Mouse (Mus musculus) liver, postnatal 0 days (tissue): ENCODE data around the gene Mylk. TPM values are rescaled to one million over a fixed set of nuclear protein-coding genes. Genes with fewer than 3 reads are reported as not detected.
A peak's percentile ranks its signal among the peaks of the same experiment; 100 is the strongest.

Experiments
- ATAC-seq: fragments of 200-750 bp; cut with Nextera tagmentation; 2 replicates; pipeline ENCODE4 v1.8.0; 2017; ENCODE audit warnings: mild to moderate bottlenecking, moderate library complexity
- DNase-seq: peaks from one replicate; pipeline ENCODE4 v3.0.0-alpha.2; 2016
- H3K27ac ChIP-seq: fragments of 300-500 bp; sonication (generic); 2 replicates; pipeline ENCODE4 v1.5.1; 2014; ENCODE audit warnings: antibody characterized with exemption, moderate library complexity, mild to moderate bottlenecking, low read depth
- H3K27me3 ChIP-seq: fragments of 300-500 bp; sonication (generic); 2 replicates; pipeline ENCODE4 v1.6.1; 2014; ENCODE audit warnings: low read length, control low read depth, mixed read lengths; ENCODE audit not compliant: insufficient read depth
- H3K36me3 ChIP-seq: fragments of 300-500 bp; sonication (generic); replicated peaks from 2 replicates; pipeline ENCODE4 v1.6.1; 2014; ENCODE audit warnings: mild to moderate bottlenecking, control low read depth, low read length, moderate library complexity, mixed read lengths; ENCODE audit not compliant: insufficient read depth
- H3K4me1 ChIP-seq: fragments of 300-500 bp; sonication (generic); 2 replicates; pipeline ENCODE4 v1.6.1; 2014; ENCODE audit warnings: antibody characterized with exemption, mild to moderate bottlenecking, control low read depth; ENCODE audit not compliant: insufficient read depth
- H3K4me2 ChIP-seq: fragments of 300-500 bp; sonication (generic); 2 replicates; pipeline ENCODE4 v1.6.1; 2014; ENCODE audit warnings: low read depth, mild to moderate bottlenecking, low read length, moderate library complexity, mixed read lengths
- H3K4me3 ChIP-seq: fragments of 300-500 bp; sonication (generic); 2 replicates; pipeline ENCODE4 v1.5.1; 2014; ENCODE audit warnings: low read depth, low read length
- H3K9ac ChIP-seq: fragments of 300-500 bp; sonication (generic); replicated peaks from 2 replicates; pipeline ENCODE4 v1.6.1; 2014; ENCODE audit warnings: mild to moderate bottlenecking, moderate library complexity
- H3K9me3 ChIP-seq: fragments of 300-500 bp; sonication (generic); 2 replicates; pipeline ENCODE4 v1.6.1; 2016; ENCODE audit warnings: mild to moderate bottlenecking, control low read depth, low read length, mixed read lengths
- CTCF ChIP-seq: sonication (generic); IDR thresholded peaks from 2 replicates; pipeline ENCODE4 v1.5.1; 2016; ENCODE audit warnings: antibody characterized with exemption, low read depth
- EP300 ChIP-seq: IDR thresholded peaks from 2 replicates; pipeline ENCODE4 v1.6.1; 2016; ENCODE audit warnings: antibody characterized with exemption, low read depth, mild to moderate bottlenecking
- WGBS: fragments of 180-500 bp; shearing (Covaris S2); extraction: QIAGEN DNeasy Blood & Tissue Kit; methylation state at CpG from one replicate; pipeline ENCODE4 v1.1.7; 2014; ENCODE audit not compliant: insufficient replicate concordance; 5-methylcytosine and 5-hydroxymethylcytosine counted together
- polyA plus RNA-seq: library from polyadenylated mRNA; unstranded; fragments of >200 nt; fragmentation: Nextera tagmentation; extraction: Ambion mirVana; gene quantifications from 2 replicates; pipeline ENCODE4 v1.2.1, GENCODE M21; 2015

The Mylk gene
- polyA plus RNA-seq, 1 experiment from 2014 or later: 4.9 TPM

DNA sequence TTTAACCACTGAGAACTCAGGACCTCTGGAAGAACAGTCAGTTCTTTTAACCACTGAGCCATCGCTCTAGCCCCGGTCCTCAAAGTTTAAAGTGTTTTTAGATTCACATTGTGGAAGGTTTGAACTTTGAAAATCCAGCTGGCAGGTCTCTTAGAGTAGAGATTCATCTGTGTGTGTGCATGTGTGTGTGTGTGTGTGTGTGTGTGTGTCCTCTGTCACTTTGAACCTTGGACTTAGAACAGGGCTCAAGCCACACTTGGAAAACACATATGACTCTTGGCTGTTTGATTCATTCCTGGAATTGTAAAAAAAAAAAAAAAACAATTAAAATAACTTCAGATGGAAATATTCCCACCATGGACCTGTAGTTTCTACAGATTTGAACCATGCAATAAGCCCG lies 149.0 kb downstream of the Mylk start:
- TF ChIP-seq EP300 (no peak), CTCF (no peak)
- peak; percentile 50; the same call in 1 of the 2 replicates for ATAC-seq
- 86% methylated on average over 3 of the region's 3 CpGs for WGBS
- Histone ChIP-seq H3K9me3 (no peaks in the 10 kb centered on the region), H3K4me2 (no peak overlapping the region), H3K36me3 (no peaks in the 10 kb centered on the region), H3K27ac (no peak overlapping the region), H3K4me3 (no peak overlapping the region), H3K9ac (no peak overlapping the region), H3K27me3 (no peaks in the 10 kb centered on the region), H3K4me1 (no peaks in the 10 kb centered on the region)
- DNase-seq: no peak

DNA sequence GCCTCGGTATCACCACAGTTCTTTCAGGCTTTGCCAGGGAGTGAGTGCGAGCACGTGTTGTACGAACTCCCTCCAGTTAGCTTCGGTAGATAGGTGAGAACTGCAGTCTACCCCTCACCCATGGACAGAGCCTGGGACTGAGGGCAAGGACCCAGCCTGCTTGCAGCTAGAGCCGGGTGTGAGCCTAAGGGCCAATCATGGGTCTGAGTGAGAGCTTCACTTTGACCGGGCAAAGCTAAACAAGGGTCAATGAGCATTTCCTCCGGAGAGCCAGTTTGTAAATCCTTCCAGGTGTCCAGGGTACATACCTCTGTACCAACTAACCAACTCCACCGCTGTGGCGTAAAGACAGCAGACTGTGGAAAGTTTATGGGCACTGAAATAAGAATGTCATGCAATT lies 150.9 kb downstream of the Mylk start:
- H3K9ac ChIP-seq: no peak overlapping the region
- H3K4me3 ChIP-seq: no peak overlapping the region
- TF ChIP-seq EP300 (no peak), CTCF (no peak)
- no peak for ATAC-seq
- no peaks in the 10 kb centered on the region for H3K4me1 ChIP-seq
- no peaks in the 10 kb centered on the region for H3K9me3 ChIP-seq
- DNase-seq: no peak
- H3K27me3 ChIP-seq: no peaks in the 10 kb centered on the region
- H3K36me3 ChIP-seq: no peaks in the 10 kb centered on the region
- H3K27ac ChIP-seq: no peak overlapping the region
- WGBS: 77% methylated on average over 10 of the region's 10 CpGs
- H3K4me2 ChIP-seq: no peak overlapping the region

DNA sequence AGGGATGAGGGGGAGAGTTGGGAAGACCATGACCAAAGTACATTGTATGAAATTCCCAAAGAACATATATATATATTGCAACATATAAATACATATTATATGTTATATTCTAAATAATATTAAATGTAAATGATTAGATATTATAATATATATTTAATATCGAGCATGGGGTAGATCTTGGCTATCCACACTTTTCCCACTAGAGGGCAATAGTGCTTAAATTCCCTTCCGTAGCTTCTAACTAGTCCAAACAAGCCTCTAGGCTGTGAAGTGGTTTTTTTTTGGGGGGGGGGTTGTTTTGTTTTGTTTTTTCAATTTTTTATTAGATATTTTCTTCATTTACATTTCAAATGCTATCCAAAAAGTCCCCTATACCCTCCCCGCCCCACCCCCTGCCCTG lies 152.0 kb downstream of the Mylk start:
- no peak for DNase-seq
- ATAC-seq: no peak
- H3K9me3 ChIP-seq: no peaks in the 10 kb centered on the region

DNA sequence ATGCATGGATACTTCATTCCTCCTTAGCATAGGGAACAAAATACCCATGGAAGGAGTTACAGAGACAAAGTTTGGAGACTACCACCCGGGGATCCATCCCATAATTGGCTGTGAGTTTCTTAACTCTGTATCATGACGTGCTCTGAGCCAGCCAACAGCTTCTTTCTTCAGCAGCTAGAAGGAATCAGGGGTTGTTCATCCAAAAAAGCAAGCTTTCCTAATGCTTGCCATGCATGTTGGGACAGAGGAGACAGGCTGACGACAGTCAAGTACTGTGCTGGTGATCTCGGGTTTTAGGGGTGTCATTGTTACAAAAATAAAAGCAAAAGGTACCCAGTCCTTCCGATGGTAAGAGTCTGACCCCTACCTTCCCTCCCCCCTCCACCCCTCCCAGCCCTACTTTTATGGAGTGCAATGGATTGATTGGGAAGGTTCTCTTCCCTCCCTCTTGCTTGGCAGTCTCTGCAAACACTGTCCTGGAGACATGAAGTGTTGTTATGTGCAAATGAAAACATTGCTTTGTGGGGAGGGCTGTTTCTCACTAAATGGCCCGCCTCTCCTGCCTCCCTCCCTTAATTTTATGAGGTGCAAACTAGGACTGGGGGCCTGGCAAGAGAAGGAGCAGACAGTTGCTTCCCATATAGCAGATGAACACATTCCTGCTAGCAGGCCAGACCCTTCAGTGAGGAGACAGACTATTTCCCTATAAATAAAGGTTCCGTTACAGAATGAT lies 153.2 kb downstream of the Mylk start:
- Histone ChIP-seq H3K4me2 (no peak overlapping the region), H3K4me3 (no peak overlapping the region), H3K27ac (no peak overlapping the region), H3K4me1 (no peaks in the 10 kb centered on the region), H3K9me3 (no peaks in the 10 kb centered on the region), H3K9ac (no peak overlapping the region), H3K36me3 (no peaks in the 10 kb centered on the region), H3K27me3 (no peaks in the 10 kb centered on the region)
- TF ChIP-seq EP300: no peak
- no peak for TF ChIP-seq CTCF
- WGBS: 66% methylated on average over 7 of the region's 7 CpGs
- no peak for ATAC-seq
- no peak for DNase-seq

More for the DNA sequence above, 152.0 kb downstream of the Mylk start:
- Histone ChIP-seq H3K4me3 (no peak overlapping the region), H3K27ac (no peak overlapping the region), H3K36me3 (no peaks in the 10 kb centered on the region), H3K4me2 (no peak overlapping the region), H3K4me1 (no peaks in the 10 kb centered on the region), H3K27me3 (no peaks in the 10 kb centered on the region), H3K9ac (no peak overlapping the region)
- peak; percentile 36 for TF ChIP-seq CTCF
- TF ChIP-seq EP300: no peak
- WGBS: 64% methylated on average over 3 of the region's 3 CpGs

DNA sequence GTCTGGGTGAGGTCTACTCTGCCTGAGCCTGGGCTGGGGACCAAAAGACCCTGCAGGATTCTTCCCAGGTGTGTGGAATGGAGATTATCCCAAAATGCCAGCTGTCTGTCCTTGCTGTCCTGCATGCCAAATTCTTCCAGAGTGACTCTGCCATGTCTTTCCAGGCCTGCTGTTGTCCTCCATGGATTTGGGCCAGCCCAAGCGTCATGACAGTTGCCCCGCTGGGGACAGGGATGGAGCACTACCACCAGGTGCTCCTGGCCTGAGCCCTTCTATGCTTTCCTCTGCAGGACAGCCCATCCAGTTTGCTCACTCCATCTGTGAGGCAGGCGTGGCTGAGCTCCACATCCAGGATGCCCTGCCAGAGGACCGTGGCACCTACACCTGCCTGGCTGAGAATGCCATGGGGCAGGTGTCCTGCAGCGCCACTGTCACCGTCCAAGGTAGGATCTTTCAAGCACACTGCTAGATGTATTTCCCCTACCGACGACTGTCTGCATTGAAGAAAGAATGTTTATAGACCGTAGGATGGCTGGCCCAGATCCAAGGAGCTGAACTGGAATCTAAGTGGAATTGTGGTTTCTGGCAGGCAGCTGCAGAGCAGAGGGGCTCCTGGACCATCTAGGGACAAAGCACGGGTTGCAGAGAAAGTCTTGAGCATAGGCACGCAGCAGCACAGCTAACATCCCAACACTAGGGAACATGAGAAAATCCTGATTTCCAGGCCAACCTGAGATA lies 154.2 kb downstream of the Mylk start:
- ATAC-seq (no peak), DNase-seq (no peak)
- H3K4me3 ChIP-seq: no peak overlapping the region

DNA sequence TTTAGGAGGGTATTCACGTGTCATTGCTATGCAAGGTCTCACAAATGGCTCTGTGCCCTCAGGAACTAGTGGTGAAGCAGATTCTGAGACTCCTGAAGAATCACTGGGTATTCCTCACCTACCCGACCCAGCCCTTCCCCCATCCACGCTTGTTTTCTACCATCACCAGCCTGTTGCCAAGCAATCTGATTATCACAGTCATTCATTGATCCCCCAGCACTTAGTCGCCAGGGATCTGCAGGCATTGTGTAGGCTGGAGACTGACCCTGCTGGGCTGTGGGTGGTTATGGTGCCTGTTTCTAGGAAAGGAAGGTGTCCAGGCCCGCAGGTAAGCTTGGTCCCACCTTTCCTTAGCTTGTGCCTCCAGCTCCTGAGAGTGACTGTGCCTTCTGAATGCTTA lies 155.0 kb downstream of the Mylk start:
- no peaks in the 10 kb centered on the region for H3K4me1 ChIP-seq
- WGBS: 59% methylated on average over 5 of the region's 5 CpGs
- H3K27ac ChIP-seq: no peak overlapping the region
- no peak for ATAC-seq
- H3K9ac ChIP-seq: no peak overlapping the region
- no peak for DNase-seq
- H3K9me3 ChIP-seq: no peaks in the 10 kb centered on the region
- H3K4me2 ChIP-seq: no peak overlapping the region
- no peak overlapping the region for H3K4me3 ChIP-seq
- TF ChIP-seq CTCF (no peak), EP300 (no peak)
- no peaks in the 10 kb centered on the region for H3K36me3 ChIP-seq
- H3K27me3 ChIP-seq: no peaks in the 10 kb centered on the region

More for the DNA sequence above, 154.2 kb downstream of the Mylk start:
- Histone ChIP-seq H3K9me3 (no peaks in the 10 kb centered on the region), H3K27ac (no peak overlapping the region), H3K36me3 (no peaks in the 10 kb centered on the region), H3K27me3 (no peaks in the 10 kb centered on the region), H3K9ac (no peak overlapping the region), H3K4me2 (no peak overlapping the region), H3K4me1 (no peaks in the 10 kb centered on the region)
- TF ChIP-seq CTCF (no peak), EP300 (no peak)
- 76% methylated on average over 11 of the region's 11 CpGs for WGBS
